Mouse (Mus musculus) gastrocnemius, postnatal 25 days (tissue): Measurements from ENCODE around the gene Tmem189. TPM values are rescaled to one million over a fixed set of nuclear protein-coding genes. Genes with fewer than 3 reads are reported as not detected.
"Not testable (repeated sequence)": the region's sequence is repeated elsewhere in the genome, so short reads cannot be mapped to it uniquely, and the experiment has no call there.

Source experiments
- DNase-seq: peaks from one replicate; pipeline ENCODE4 v3.0.0; 2022
- total RNA-seq, 2 experiments: library from RNA; stranded (reverse); gene quantifications; 1 replicate in 1 of 2; 2 replicates in 1 of 2; pipeline ENCODE4 v1.2.3; 2021

Gene Tmem189
- total RNA-seq, 2 experiments from 2014 or later = 13.4 to 18.9 TPM

- DNase-seq = no peak
Observed at GRCm38 (mm10) chr2:167621255-167622087, 68.2 kb downstream of the Tmem189 start.

- DNase-seq = no peak
Observed at GRCm38 (mm10) chr2:167617472-167617871, 72.2 kb downstream of the Tmem189 start.

- DNase-seq = no peak
Observed at GRCm38 (mm10) chr2:167617034-167617433, 72.6 kb downstream of the Tmem189 start.

GRCm38 (mm10) chr2:167613335-167613734, 76.3 kb downstream of the Tmem189 start:
- DNase-seq = not testable (repeated sequence)

GRCm38 (mm10) chr2:167612122-167612521, 77.5 kb downstream of the Tmem189 start:
- no peak for DNase-seq

- DNase-seq = no peak
Observed at GRCm38 (mm10) chr2:167611287-167611686, 78.3 kb downstream of the Tmem189 start.

GRCm38 (mm10) chr2:167606745-167607123, 82.9 kb downstream of the Tmem189 start:
- no peak for DNase-seq

GRCm38 (mm10) chr2:167605817-167606744, 83.5 kb downstream of the Tmem189 start:
- DNase-seq = no peak

- peak; percentile 83 for DNase-seq
Observed at GRCm38 (mm10) chr2:167605178-167605794, 84.3 kb downstream of the Tmem189 start.

- no peak for DNase-seq
Observed at GRCm38 (mm10) chr2:167602978-167603377, 86.6 kb downstream of the Tmem189 start.

GRCm38 (mm10) chr2:167602364-167602763, 87.3 kb downstream of the Tmem189 start:
- DNase-seq = no peak

GRCm38 (mm10) chr2:167600481-167600995, 89.1 kb downstream of the Tmem189 start:
- DNase-seq = no peak

GRCm38 (mm10) chr2:167599917-167600316, 89.7 kb downstream of the Tmem189 start:
- DNase-seq = no peak

- DNase-seq = no peak
Observed at GRCm38 (mm10) chr2:167599195-167599594, 90.4 kb downstream of the Tmem189 start.

- peak; percentile 66 for DNase-seq
Observed at GRCm38 (mm10) chr2:167597492-167598186, 92.0 kb downstream of the Tmem189 start.

GRCm38 (mm10) chr2:167596726-167597491, 92.7 kb downstream of the Tmem189 start:
- DNase-seq = no peak

GRCm38 (mm10) chr2:167596262-167596661, 93.4 kb downstream of the Tmem189 start:
- DNase-seq = no peak

- peak; percentile 78 for DNase-seq
Observed at GRCm38 (mm10) chr2:167595761-167596171, 93.9 kb downstream of the Tmem189 start.

GRCm38 (mm10) chr2:167594444-167594934, 95.1 kb downstream of the Tmem189 start:
- peak; percentile 93 for DNase-seq

- no peak for DNase-seq
Observed at GRCm38 (mm10) chr2:167593551-167594250, 95.9 kb downstream of the Tmem189 start.
